26 mouse cellular contexts compared by ENCODE assay signal in the genomic region with DNA sequence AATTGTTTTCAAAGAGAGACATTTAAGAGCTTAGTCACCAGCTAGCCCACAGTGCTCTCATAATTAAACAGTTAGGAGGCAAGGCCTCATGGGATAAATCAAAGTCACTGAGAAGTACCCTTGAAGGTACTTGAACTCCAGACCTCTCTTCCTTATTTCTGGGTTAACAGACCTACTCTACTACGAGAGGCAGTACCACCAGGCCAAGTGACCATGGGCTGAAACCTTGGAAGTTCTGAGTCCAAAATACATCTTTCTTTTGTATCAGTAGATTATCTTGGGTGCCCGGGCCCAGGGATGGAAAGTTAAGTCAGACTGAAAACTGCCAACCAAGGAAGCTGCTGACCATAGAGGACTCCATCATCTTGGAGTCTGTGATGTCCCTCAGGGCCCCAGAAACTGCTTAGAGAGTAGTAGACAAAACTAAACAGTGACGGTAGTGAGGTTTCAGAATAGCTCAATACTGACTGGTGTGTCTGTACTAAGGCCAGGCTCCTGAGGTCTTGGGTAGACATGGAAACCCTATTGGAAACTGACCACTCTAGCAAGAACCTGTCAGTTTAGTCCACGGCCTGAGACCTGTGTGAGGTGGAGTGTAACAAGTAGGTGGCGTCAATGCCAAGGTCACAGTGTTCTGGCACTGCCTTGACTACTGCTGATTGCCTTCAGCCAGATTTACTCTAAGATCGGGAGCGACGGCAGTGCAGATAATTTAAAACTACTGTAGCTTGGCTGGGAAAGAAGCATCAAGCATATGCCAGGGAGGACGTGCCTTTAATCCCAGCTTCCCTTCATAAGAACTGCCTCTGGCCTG. TPM values are rescaled to one million over a fixed set of nuclear protein-coding genes. Genes with fewer than 3 reads are reported as not detected.
DNase-seq lines count a peak whose midpoint lies in the region; ATAC-seq and TF ChIP-seq lines count a peak whose summit lies in the region.
"Had no signal": no experiment of that assay in that cellular context is flagged by ENCODE, and none has a peak within 500 bp of the region (broad histone marks: within the 10 kb centered on the region; RNA-seq: fewer than 3 reads in every experiment).

No protein-coding gene starts in this region.

- no peak for TF ChIP-seq POLR2A in heart, adult 2 months (IDR thresholded peaks at IDR 0.05; ENCODE audit: insufficient read depth, low read depth, low read length)

- WGBS in heart, adult 2 months, result 64% methylated on average over 9 of the region's 9 CpGs
- WGBS in kidney, embryonic 16.5 days, result 81% methylated on average over 9 of the region's 9 CpGs
- 78% methylated on average over 9 of the region's 9 CpGs for WGBS in kidney, postnatal 0 days

- intact Hi-C loops in heart, adult 2 months (cut with DNase I), result no loop called here

- H3K79me2 ChIP-seq in heart, adult 2 months (replicated peaks; ENCODE audit: control insufficient read depth, insufficient read depth, low read length), result no peaks in the 10 kb centered on the region

- no peaks in the 10 kb centered on the region; the same call in 1 of the 2 replicates for H3K4me1 ChIP-seq in heart, adult 2 months (ENCODE audit: control insufficient read depth, insufficient read depth, low read length)
- no peaks in the 10 kb centered on the region for H3K4me1 ChIP-seq in kidney, embryonic 16.5 days (ENCODE audit: insufficient read depth, low read length)
- H3K4me1 ChIP-seq in kidney, postnatal 0 days (replicated peaks; ENCODE audit: insufficient read depth, low read length), result no peaks in the 10 kb centered on the region
- H3K4me1 ChIP-seq: embryonic facial prominence, embryonic 13.5 days; forebrain, embryonic 10.5 days; forebrain, embryonic 15.5 days; hindbrain, embryonic 10.5 days; hindbrain, embryonic 15.5 days; midbrain, embryonic 10.5 days; midbrain, embryonic 15.5 days; neural tube, embryonic 15.5 days had no signal

- no peak overlapping the region for H3K4me2 ChIP-seq in kidney, embryonic 16.5 days (replicated peaks; ENCODE audit: low read depth, low read length)
- no peak overlapping the region for H3K4me2 ChIP-seq in kidney, postnatal 0 days (ENCODE audit: low read length)
- H3K4me2 ChIP-seq: embryonic facial prominence, embryonic 13.5 days; forebrain, embryonic 15.5 days; heart, embryonic 11.5 days; hindbrain, embryonic 15.5 days; midbrain, embryonic 15.5 days; neural tube, embryonic 15.5 days had no signal

- no peaks in the 10 kb centered on the region; the same call in none of the 2 replicates for H3K36me3 ChIP-seq in heart, adult 2 months (ENCODE audit: control insufficient read depth, insufficient read depth, low read length)
- H3K36me3 ChIP-seq in kidney, embryonic 16.5 days (ENCODE audit: insufficient read depth, low read length), result peaks cover 42% of the 10 kb centered on the region
- peaks cover 35% of the 10 kb centered on the region for H3K36me3 ChIP-seq in kidney, postnatal 0 days (ENCODE audit: insufficient read depth, low read length)

- no peak for DNase-seq in heart, adult 2 months
- DNase-seq in heart, adult 18-20 months, result no peak
- DNase-seq in kidney, adult 8-10 months, result peak; percentile 64 to 65
- no peak for DNase-seq in kidney, postnatal 0 days (ENCODE audit: low spot score)
- DNase-seq in kidney, postnatal 36 days, result peak; percentile 66 to 76
- DNase-seq: B cell, adult 2 months; cerebellum, adult 11-12 months; cerebellum, adult 9-11 months; layer of hippocampus, postnatal 36 days; left cerebral cortex, postnatal 4 days; lung, adult 2 months; lung, postnatal 10 days; retina, postnatal 1 day; right cerebral cortex, postnatal 14 days had no signal

- no peak overlapping the region for H3K4me3 ChIP-seq in heart, adult 2 months
- no peak overlapping the region for H3K4me3 ChIP-seq in kidney, embryonic 16.5 days (ENCODE audit: low read length)
- no peak overlapping the region for H3K4me3 ChIP-seq in kidney, postnatal 0 days (replicated peaks; ENCODE audit: low read depth, low read length)
- H3K4me3 ChIP-seq: embryonic facial prominence, embryonic 13.5 days; forebrain, embryonic 10.5 days; forebrain, embryonic 15.5 days; hindbrain, embryonic 10.5 days; hindbrain, embryonic 15.5 days; midbrain, embryonic 10.5 days; midbrain, embryonic 15.5 days; neural tube, embryonic 15.5 days had no signal

- H3K9me3 ChIP-seq in kidney, embryonic 16.5 days (ENCODE audit: low read length), result no peaks in the 10 kb centered on the region
- H3K9me3 ChIP-seq in kidney, postnatal 0 days (replicated peaks; ENCODE audit: low read length), result no peaks in the 10 kb centered on the region
- H3K9me3 ChIP-seq: embryonic facial prominence, embryonic 13.5 days; forebrain, embryonic 10.5 days; forebrain, embryonic 15.5 days; hindbrain, embryonic 10.5 days; hindbrain, embryonic 15.5 days; midbrain, embryonic 10.5 days; midbrain, embryonic 15.5 days; neural tube, embryonic 15.5 days had no signal

- H3K27me3 ChIP-seq in heart, adult 2 months (ENCODE audit: control insufficient read depth, insufficient read depth, low read length), result no peaks in the 10 kb centered on the region
- H3K27me3 ChIP-seq in kidney, embryonic 16.5 days (ENCODE audit: insufficient read depth, low read length), result no peaks in the 10 kb centered on the region
- no peaks in the 10 kb centered on the region for H3K27me3 ChIP-seq in kidney, postnatal 0 days (ENCODE audit: insufficient read depth, low read length)
- H3K27me3 ChIP-seq: embryonic facial prominence, embryonic 13.5 days; forebrain, embryonic 15.5 days; hindbrain, embryonic 15.5 days; midbrain, embryonic 15.5 days; neural tube, embryonic 15.5 days had no signal

- no peak overlapping the region for H3K9ac ChIP-seq in heart, adult 2 months (ENCODE audit: low read depth, low read length)
- no peak overlapping the region for H3K9ac ChIP-seq in kidney, embryonic 16.5 days (replicated peaks; ENCODE audit: low read length)
- H3K9ac ChIP-seq in kidney, postnatal 0 days (ENCODE audit: low read depth, low read length), result no peak overlapping the region
- H3K9ac ChIP-seq: embryonic facial prominence, embryonic 13.5 days; forebrain, embryonic 15.5 days; hindbrain, embryonic 15.5 days; liver, embryonic 14.5 days; midbrain, embryonic 15.5 days; neural tube, embryonic 15.5 days had no signal

- TF ChIP-seq EP300 in heart, adult 2 months (IDR thresholded peaks at IDR 0.05; ENCODE audit: insufficient read depth, low read depth, low read length), result no peak

- peak overlapping the region; percentile 26; the same call in 1 of the 2 replicates for H3K27ac ChIP-seq in heart, adult 2 months
- H3K27ac ChIP-seq in kidney, embryonic 16.5 days (ENCODE audit: low read length), result no peak overlapping the region
- H3K27ac ChIP-seq in kidney, postnatal 0 days, result no peak overlapping the region
- H3K27ac ChIP-seq: embryonic facial prominence, embryonic 13.5 days; forebrain, embryonic 10.5 days; forebrain, embryonic 15.5 days; hindbrain, embryonic 10.5 days; hindbrain, embryonic 15.5 days; liver, embryonic 14.5 days; midbrain, embryonic 10.5 days; midbrain, embryonic 15.5 days; neural tube, embryonic 15.5 days had no signal

- no peak for TF ChIP-seq CTCF in heart, adult 2 months (IDR thresholded peaks at IDR 0.05)
- TF ChIP-seq CTCF in kidney, postnatal 0 days (IDR thresholded peaks at IDR 0.05; ENCODE audit: low read depth), result no peak

- no peak for ATAC-seq in kidney, embryonic 16.5 days (ENCODE audit: low FRiP score, low TSS enrichment)
- ATAC-seq in kidney, postnatal 0 days (replicated peaks; ENCODE audit: low FRiP score, low read depth), result peak; percentile 14; the same call in 1 of the 2 replicates
- ATAC-seq: forebrain, embryonic 15.5 days; inflammation-experienced regulatory T-cells, adult 6 months; midbrain, embryonic 15.5 days had no signal

RNA-seq across cellular contexts. Expression of gene Gpx3, which starts 10.5 kb away (rescaled TPM):
- total RNA-seq in heart, adult 2 months (2021), result 100 to 1,000 TPM; 219 to 246 TPM
- polyA plus RNA-seq in heart, adult 2 months (2012; rRNA removed), result 362 and 401 TPM in 2 replicates
- total RNA-seq in heart, adult 18-20 months (2021), result 100 to 1,000 TPM; 206 to 329 TPM
- 262 and 297 TPM in 2 replicates for polyA plus RNA-seq in kidney, embryonic 16.5 days (2015; fragmentation: Nextera tagmentation; extraction: Ambion mirVana)
- 1,362 and 1,474 TPM in 2 replicates for polyA plus RNA-seq in kidney, postnatal 0 days (2015; fragmentation: Nextera tagmentation; extraction: Ambion mirVana)

RNA-seq across cellular contexts. Expression of gene Hint1, which starts 46.5 kb away (rescaled TPM):
- total RNA-seq in heart, adult 2 months (2021), result 100 to 1,000 TPM; 258 to 297 TPM
- 477 and 498 TPM in 2 replicates for polyA plus RNA-seq in heart, adult 2 months (2012; rRNA removed)
- 100 to 1,000 TPM; 303 to 309 TPM for total RNA-seq in heart, adult 18-20 months (2021)
- polyA plus RNA-seq in kidney, embryonic 16.5 days (2015; fragmentation: Nextera tagmentation; extraction: Ambion mirVana), result 540 and 595 TPM in 2 replicates
- polyA plus RNA-seq in kidney, postnatal 0 days (2015; fragmentation: Nextera tagmentation; extraction: Ambion mirVana), result 1,015 and 1,085 TPM in 2 replicates

RNA-seq across cellular contexts. Expression of gene Tnip1, which starts 50.0 kb away (rescaled TPM):
- total RNA-seq in heart, adult 2 months (2021), result 10 to 100 TPM; 25.9 to 34.4 TPM
- polyA plus RNA-seq in heart, adult 2 months (2012; rRNA removed), result 26.6 and 31.9 TPM in 2 replicates
- total RNA-seq in heart, adult 18-20 months (2021), result 10 to 100 TPM; 26.7 to 32.7 TPM
- 20.2 and 22.0 TPM in 2 replicates for polyA plus RNA-seq in kidney, embryonic 16.5 days (2015; fragmentation: Nextera tagmentation; extraction: Ambion mirVana)
- 17.5 and 20.3 TPM in 2 replicates for polyA plus RNA-seq in kidney, postnatal 0 days (2015; fragmentation: Nextera tagmentation; extraction: Ambion mirVana)

RNA-seq across cellular contexts. Expression of gene Lyrm7, which starts 52.0 kb away (rescaled TPM):
- total RNA-seq in heart, adult 2 months (2021), result 10 to 100 TPM; 38.6 to 40.1 TPM
- polyA plus RNA-seq in heart, adult 2 months (2012; rRNA removed), result 11.1 and 20.0 TPM in 2 replicates
- 10 to 100 TPM; 30.9 to 34.4 TPM for total RNA-seq in heart, adult 18-20 months (2021)
- polyA plus RNA-seq in kidney, embryonic 16.5 days (2015; fragmentation: Nextera tagmentation; extraction: Ambion mirVana), result 6.3 and 9.2 TPM in 2 replicates
- 7.3 and 7.7 TPM in 2 replicates for polyA plus RNA-seq in kidney, postnatal 0 days (2015; fragmentation: Nextera tagmentation; extraction: Ambion mirVana)

Comparison
In these comparisons a context has a peak if more than half of its experiments do, and no peak if none do; other contexts are left out.
1. DNase-seq: peak in kidney, adult 8-10 months (2 of 2) and kidney, postnatal 36 days (2 of 2); none in heart, adult 2 months (0 of 2), heart, adult 18-20 months (0 of 2) and kidney, postnatal 0 days (single experiment).